Mouse (Mus musculus) spleen, adult 2 months (tissue): ENCODE measurements at regions not wholly inside any gene's neighbourhood (a gene's known extent, or its start where the extent isn't known, plus 50 kb on each side); places are given as distances from the start of the nearest gene placed in this dataset.

ENCODE experiments used
- CTCF ChIP-seq: fragments of 200-500 bp; IDR thresholded peaks from 2 replicates; pipeline ENCODE4 v1.5.1; 2011; ENCODE audit warnings: mild to moderate bottlenecking, inconsistent platforms; ENCODE audit not compliant: insufficient read depth, insufficient read length, insufficient replicate concordance; ENCODE audit errors: extremely low read depth
- POLR2A ChIP-seq: fragments of 200-500 bp; IDR thresholded peaks from 2 replicates; pipeline ENCODE4 v1.6.1; 2011; ENCODE audit warnings: low read depth, low read length, inconsistent platforms

GRCm38 (mm10) chr6:117256099-117256471, 87.8 kb downstream of the Cxcl12 start:
- no peak for TF ChIP-seq CTCF
- no peak for TF ChIP-seq POLR2A
